Mouse (Mus musculus) frontal cortex, postnatal 14 days (tissue): ENCODE data around the gene Dync2h1.
"Not testable (repeated sequence)": the region's sequence is repeated elsewhere in the genome, so short reads cannot be mapped to it uniquely, and the experiment has no call there.

Experiments used
- DNase-seq, 2 experiments: peaks; one replicate each; pipeline ENCODE4 v3.0.0; 2022; ENCODE audit warnings: low spot score in 2 of 2

The Dync2h1 gene

DNA sequence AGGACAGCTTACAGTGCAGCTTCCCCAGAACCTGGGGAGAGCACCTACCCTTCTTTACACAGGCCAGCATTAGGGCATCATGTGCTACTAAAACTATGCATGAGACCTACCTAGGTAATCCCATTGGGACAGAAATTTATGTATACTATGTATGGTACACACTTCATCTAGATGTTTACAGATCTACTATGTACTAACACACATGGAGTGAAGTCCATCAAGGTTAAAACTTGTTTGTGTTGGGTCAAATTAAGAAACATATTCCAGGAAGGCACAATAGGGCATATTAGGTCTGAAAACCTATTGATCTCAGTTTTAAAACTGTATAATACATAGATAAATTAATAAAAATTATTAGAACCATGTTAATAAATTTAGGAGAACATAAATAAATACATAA is 168.6 kb downstream of the Dync2h1 start:
- DNase-seq = no peak

DNA sequence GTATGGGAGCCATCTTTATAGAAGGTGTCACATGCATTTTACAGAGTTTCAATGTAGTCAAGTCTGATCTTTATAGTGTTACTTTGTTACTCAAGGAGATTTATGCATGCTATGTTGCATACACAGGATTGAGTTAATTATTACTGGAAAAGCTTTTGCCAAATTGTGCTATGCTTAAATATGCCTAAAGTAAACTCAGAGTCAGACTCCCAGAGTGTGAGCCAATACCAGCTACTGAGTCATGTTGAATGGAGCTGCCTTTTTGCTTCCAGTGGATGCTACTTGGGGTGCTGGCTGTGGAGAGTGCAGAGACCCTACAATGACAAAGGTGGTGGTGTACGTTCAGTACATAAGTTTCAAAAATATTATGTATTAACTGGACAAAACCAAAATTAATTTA is 169.5 kb downstream of the Dync2h1 start:
- DNase-seq = no peak

DNA sequence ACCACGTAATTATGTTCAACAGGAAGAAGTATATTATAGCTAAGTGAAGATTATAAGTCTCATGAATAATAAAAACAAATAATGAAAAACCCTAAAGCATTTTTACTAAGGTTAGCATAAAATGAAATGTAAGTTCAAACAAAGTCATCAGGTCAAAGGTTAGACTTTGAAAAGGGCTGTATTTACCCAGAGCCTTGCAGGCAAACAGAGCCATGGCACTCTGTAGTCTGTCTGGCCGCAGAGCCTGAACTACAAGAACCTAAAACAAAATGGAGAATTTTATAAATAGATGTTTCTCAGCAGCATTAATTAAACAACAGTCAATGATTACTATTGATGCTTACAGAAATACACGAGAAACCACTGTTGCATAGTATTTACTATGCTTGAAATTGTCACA is 174.5 kb downstream of the Dync2h1 start:
- no peak for DNase-seq

DNA sequence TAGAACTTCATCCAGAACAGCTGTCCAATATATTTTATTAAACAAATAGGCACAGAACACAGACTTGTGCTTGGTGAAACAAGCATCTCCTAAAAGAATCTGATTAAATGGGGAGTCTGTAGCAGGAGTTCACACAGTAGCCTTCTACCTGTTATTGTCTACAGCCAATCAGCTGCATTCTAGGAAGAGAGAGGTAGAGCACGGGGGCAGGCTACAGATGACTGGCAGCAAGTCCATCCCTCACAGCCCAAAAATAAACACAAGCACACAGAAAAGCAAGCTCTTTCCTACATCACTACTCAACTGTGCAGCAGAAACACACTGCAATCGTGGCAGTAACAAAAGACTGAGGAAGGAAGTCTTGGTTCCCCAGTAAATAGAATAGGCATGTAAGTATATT is 189.4 kb downstream of the Dync2h1 start:
- no peak for DNase-seq

DNA sequence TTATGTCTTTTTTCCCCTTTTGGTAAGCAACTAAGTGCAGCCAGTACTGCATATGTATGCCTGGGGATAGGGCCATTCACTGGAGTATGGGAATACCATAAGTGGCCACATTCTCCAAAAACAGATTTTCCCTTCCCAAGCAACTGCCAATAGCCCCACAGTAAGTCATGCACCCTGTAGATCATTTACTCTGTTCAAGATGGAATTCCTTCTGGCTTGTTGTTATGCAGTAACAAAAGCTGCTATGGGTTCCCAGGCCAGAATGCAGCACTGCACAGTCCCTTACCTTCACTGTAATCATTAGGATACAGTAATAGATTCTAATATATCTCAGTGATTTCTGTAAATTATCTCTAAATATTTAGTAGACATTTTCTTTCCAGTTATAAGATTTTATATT is 190.0 kb downstream of the Dync2h1 start:
- no peak for DNase-seq

DNA sequence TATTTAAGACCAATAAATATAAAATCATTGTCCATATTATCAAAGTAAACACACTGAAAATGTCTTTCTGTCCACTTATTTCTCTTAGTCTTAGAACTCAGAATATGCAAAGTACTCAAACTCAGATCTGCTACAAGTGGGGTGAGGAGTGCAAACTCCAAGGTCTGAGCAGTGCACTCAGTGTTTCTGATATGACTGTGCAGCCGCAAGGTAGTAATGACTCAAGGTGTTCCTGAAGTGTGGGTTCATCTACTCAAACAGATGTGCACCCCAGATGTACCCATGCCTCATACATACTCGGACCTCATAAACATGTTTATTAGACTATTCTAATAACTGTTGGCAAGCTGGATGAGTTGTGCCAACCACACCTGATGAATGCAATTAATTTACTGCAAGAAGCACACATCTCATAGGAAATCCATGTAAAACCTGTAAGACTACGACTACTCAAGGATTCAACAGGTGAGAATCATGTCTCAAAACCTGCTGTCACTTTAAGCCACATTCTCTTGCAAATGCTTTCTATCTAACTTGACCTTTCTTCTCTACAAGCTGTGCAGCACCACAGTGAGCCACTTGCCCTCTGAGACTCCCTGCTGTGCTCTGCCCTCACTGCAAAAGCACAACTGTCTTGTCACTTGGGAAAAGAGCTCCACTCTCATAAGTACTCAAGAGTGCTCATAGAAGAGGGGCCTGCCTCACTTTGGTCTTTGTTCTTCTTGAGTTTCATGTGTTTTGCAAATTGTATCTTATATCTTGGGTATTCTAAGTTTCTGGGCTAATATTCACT is 195.2 kb downstream of the Dync2h1 start:
- DNase-seq = no peak

DNA sequence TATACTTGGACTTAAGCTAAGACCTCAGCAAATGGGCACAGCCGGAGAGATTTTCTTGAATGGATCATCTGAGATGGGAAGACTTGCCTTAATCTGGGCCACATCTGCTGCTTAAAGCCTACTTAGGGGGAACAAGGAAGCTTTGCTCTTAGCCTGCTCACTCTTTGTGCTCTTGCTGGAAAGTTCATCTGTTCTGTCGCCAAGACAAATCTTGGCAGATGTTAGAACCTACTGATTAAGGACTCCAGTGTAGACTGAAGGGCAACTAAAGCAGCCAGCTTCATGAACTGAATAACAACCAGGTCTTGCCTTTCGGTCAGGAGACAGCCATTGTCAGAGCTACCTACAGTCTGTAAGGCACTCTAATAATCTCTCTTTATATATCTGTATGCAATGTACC is 198.1 kb downstream of the Dync2h1 start:
- peak in 1 of 2 experiments; percentile 12 for DNase-seq

DNA sequence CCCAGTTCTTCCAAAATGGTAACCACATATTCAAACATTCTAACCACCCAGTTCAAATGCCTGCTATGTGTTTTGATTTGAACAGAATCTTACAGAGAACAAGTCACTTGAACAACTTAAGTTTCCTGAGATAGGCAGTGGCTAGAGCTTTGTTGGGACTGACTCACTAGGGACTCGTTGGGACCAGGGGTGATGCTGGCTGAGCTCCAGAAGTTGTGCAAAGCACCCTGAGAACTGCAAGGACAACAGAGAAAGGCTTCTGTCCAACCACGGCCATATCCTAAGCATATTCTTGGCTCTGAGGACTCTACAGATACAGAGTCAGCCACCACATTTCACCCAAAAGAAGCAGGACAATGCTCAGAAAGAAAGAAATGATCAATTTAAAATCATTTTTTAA is 215.1 kb downstream of the Dync2h1 start:
- DNase-seq = no peak

DNA sequence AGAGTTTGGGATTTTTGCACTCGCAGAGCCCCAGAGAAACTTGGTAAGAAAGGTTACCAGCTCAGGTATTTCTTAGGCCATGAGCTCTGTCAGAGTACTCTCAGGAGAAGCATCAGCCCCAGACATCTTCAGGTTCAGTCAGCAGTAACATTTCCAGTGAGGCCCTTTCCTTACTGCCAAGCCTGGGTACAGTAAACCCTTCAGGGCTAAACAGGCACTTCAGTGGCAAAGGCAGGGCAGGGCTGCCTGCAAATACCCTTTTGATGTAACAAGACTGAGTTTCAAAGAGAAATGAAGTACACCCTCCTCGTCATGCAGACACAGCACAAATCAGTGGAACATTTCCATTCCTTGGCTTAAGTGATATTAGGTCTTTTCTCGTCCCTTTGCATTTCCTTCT is 219.2 kb downstream of the Dync2h1 start:
- no peak for DNase-seq

DNA sequence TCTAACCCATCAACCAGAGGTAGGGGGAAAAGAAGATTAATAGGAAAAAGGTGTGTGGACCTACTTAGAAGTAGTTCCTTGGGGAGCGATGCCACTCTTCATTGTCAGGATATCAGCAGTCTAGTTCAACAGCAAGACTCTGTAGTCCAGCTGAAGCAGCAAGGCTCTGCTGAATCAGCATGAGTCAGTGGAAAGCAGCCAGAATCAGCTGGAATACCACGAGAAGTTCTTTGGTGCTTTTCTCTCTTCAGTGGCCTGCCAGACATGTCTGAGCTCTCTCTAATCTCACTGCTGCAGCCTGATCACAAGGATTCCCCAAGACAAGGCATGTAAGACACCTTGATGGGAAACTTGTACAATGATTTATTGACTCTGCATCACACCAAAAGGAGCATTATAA is 225.9 kb downstream of the Dync2h1 start:
- DNase-seq = no peak

DNA sequence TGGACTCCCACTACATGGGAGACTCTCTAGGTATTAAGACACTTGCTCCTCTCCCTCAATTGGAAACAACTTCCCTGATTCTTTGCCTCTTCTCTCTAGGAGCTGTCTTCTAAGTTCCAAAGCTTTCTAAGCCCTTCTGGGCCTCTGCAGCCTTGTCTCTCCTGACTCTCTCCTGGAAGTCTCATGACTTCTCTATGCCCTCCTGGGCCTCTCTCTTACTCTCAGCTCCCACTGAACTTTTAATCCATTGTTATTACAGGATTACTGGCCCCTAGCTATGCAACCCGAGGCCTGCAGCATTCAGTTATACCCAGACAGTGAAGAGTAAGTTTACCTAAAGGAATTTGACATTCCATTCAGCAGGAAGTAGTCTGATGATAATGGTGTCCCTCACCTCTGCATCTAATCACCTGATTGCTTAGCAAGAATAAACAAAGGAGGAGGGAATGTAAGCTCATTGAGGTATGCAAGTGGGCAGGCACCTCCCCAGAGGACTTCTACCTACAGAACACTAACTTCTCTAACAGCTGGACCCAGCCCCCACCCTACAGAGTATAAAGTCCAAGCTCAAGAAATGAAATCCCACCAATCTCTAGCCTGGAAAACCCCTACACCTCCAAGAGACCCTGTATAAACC is 256.7 kb downstream of the Dync2h1 start:
- DNase-seq = no peak

DNA sequence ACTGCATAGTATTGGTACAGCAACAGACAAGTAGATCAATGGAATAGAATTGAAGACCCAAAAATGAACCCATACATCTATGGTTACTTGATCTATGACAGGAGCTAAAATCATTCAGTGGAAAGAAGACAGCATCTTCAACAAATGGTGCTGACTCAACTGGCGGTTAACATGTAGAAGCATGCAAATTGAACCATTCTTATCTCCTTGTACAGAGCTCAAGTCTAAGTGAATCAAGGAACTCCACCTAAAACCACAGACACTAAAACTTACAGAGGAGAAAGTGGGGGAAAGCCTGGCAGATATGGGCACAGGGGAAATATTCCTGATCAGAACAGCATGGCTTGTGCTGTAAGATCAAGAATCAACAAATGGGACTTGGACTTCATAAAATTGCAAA is 270.8 kb downstream of the Dync2h1 start:
- DNase-seq = no peak

DNA sequence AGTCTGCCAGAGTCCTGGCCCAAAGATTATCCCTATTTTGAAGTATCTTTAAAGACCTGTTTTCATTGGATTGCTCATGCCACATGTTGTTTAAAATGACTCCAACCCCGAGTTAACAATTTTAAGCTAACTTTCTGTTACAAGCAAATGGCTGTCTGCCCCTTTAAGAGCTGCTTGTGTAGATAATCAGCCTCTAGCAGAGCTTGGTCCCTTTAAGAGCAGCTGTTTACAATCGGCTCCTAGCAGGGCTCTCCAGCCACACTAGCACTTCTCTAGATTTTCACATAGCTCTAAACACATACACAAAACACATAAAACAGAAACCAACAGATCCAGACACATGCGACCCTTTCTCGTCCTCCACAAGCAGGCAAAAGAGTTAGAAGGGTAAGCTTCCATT is 273.7 kb downstream of the Dync2h1 start:
- DNase-seq = not testable (repeated sequence)

DNA sequence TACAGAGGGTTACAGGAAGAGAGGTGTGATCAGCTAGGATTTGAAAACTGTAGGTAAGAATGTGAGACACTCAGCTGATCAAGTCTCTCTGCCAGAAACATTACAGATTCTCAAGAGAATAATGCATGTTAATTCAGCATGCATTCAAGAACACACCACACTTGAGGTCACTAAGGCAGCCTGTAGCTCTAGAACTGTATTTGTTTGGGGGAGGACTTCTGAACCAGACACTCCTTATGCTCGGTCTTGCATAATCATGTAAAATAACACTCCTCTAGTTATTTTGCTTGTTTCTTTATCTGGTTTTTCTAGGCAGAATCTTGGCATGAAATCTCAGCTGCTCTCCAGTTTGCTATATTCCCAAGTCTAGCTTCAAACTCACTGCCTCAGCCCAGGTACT is 282.6 kb downstream of the Dync2h1 start:
- no peak for DNase-seq

DNA sequence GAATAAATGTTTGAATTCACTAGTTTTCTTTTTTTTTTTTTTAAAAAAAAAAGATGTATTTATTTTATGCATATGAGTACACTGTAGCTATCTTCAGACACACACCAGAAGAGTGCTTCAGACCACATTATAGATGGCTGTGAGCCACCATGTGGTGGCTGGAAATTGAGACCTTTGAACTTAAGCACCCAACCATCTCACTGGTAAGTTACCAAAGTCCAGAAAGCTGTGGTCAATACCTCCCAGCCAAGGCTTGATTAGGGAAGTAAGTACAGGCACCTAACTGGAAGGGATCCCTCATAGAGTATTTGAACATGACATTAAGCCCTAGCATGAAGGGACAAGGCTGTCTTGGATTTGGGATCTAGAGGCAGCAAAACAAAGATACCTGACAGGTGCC is 292.9 kb downstream of the Dync2h1 start:
- no peak for DNase-seq

DNA sequence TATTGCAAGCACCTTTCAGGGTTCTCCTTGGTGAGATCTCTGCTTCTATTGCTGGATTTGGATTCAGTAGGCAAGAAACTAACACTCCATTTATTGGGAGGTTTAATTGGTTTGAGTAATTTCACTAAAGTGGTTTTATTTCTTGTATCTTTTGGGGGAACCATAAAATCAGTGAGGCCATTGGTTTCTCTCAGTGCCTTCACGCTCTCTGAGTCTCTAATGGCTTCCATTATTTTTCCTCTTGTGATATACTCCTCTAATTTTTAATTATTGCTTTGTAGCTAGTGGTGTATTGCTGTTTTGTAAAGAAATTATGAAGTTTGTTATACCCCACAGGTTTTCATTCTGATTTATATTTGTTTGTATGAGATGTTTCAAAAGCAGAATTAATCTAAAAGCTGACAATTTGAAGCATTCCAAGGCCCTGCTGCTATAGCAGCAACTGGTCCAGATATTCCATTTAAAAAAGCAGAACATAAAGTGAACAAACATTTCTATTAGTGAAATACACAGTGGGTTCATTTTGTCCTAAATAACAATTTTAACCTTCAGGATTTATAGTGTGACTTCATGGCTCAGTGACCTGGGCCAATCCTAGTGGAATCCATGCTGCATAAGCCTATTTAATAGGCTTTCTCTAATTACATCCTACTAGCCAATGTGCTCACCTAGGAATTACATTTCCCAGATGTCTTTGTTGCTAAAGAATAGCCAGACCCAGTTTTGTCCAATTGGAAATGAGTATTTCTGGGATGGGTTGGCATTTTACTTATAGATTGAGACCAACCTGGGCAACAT is 302.9 kb downstream of the Dync2h1 start:
- no peak for DNase-seq
